Mouse (Mus musculus) stomach, embryonic 14.5 days (tissue): ENCODE data around the gene Ppp1r3c. TPM values are rescaled to one million over a fixed set of nuclear protein-coding genes. Genes with fewer than 3 reads are reported as not detected.
A peak's percentile ranks its signal among the peaks of the same experiment; 100 is the strongest.

ENCODE experiments used
- ATAC-seq: fragments of 200-750 bp; cut with Nextera tagmentation; 2 replicates; pipeline ENCODE4 v1.8.0; 2017; ENCODE audit warnings: low read depth, moderate TSS enrichment; ENCODE audit not compliant: insufficient number of reproducible peaks, insufficient read depth, low FRiP score
- H3K27ac ChIP-seq: fragments of 300-500 bp; sonication (generic); 2 replicates; pipeline ENCODE4 v1.5.1; 2014; ENCODE audit warnings: mild to moderate bottlenecking, low read length, moderate library complexity, mixed read lengths
- H3K27me3 ChIP-seq: fragments of 300-500 bp; sonication (generic); 2 replicates; pipeline ENCODE4 v1.6.1; 2014; ENCODE audit warnings: low read length, control low read depth, mixed read lengths; ENCODE audit not compliant: control insufficient read depth, insufficient read depth
- H3K36me3 ChIP-seq: fragments of 300-500 bp; sonication (generic); 2 replicates; pipeline ENCODE4 v1.6.1; 2014; ENCODE audit warnings: mild to moderate bottlenecking, control low read depth, low read length, moderate library complexity, mixed read lengths; ENCODE audit not compliant: control insufficient read depth, insufficient read depth
- H3K4me1 ChIP-seq: fragments of 300-500 bp; sonication (generic); 2 replicates; pipeline ENCODE4 v1.6.1; 2014; ENCODE audit warnings: low read length, control low read depth, mixed read lengths; ENCODE audit not compliant: control insufficient read depth, insufficient read depth
- H3K4me2 ChIP-seq: fragments of 300-500 bp; sonication (generic); replicated peaks from 2 replicates; pipeline ENCODE4 v1.6.1; 2014; ENCODE audit warnings: low read depth, low read length, control low read depth
- H3K4me3 ChIP-seq: fragments of 300-500 bp; sonication (generic); 2 replicates; pipeline ENCODE4 v1.5.1; 2014; ENCODE audit warnings: low read depth, low read length, control low read depth
- H3K9ac ChIP-seq: fragments of 300-500 bp; sonication (generic); replicated peaks from 2 replicates; pipeline ENCODE4 v1.6.1; 2014; ENCODE audit warnings: low read depth, mild to moderate bottlenecking, control low read depth, low read length, moderate library complexity, mixed read lengths
- H3K9me3 ChIP-seq: fragments of 300-500 bp; sonication (generic); 2 replicates; pipeline ENCODE4 v1.6.1; 2016; ENCODE audit warnings: low read depth, low read length, control low read depth; ENCODE audit not compliant: control insufficient read depth
- WGBS: fragments of 180-500 bp; shearing (Covaris S2); extraction: QIAGEN DNeasy Blood & Tissue Kit; methylation state at CpG from one replicate; pipeline ENCODE4 v1.1.7; 2014; 5-methylcytosine and 5-hydroxymethylcytosine counted together
- polyA plus RNA-seq: library from polyadenylated mRNA; unstranded; fragments of >200 nt; fragmentation: Nextera tagmentation; extraction: Ambion mirVana; gene quantifications from 2 replicates; pipeline ENCODE4 v1.2.1, GENCODE M21; 2014

The Ppp1r3c gene
- polyA plus RNA-seq, 1 experiment from 2014 or later, result 21.9 TPM

DNA sequence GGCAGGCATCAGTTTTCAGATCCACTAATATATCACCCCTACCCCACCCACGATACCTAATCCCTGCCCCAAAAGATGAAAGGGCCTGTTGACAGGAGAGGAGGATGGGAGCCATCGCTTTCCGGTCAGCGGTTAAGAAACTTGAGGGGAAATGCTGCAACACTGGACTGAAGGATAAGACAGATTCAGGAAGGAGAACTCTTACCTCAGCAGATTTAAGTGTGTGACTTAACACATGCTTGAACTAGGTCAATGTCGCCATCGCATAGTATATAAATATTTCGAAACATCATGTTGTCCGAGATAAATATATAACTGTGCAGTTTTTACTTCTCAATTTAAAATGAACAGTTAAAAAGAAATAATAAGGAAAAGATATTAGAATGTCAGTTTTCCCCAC, 31.6 kb upstream of the Ppp1r3c start:
- H3K4me3 ChIP-seq, result no peak overlapping the region
- no peaks in the 10 kb centered on the region for H3K36me3 ChIP-seq
- H3K4me1 ChIP-seq, result no peaks in the 10 kb centered on the region
- no peak overlapping the region for H3K4me2 ChIP-seq
- H3K27me3 ChIP-seq, result no peaks in the 10 kb centered on the region
- 62% methylated on average over 8 of the region's 8 CpGs for WGBS
- no peak for ATAC-seq
- no peak overlapping the region for H3K27ac ChIP-seq
- no peaks in the 10 kb centered on the region for H3K9me3 ChIP-seq
- no peak overlapping the region for H3K9ac ChIP-seq

DNA sequence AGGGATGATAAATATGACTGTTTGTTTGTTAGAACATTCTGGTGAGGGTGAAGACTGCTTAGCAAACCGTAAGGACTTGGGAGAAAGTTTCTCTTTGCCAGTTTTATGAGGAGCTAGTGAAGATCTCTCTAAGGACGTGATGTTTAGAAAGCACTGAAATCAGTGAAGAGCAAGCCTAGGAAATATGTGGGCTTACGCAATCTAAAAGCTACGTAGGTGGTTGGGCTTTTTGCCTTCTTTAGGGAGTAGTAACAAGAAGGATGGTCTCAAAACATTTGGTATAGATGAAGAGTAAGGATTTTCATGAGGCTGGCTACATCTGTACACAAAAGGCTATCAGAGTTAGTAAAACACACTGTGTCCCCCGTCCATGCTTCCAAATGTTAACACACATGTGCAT, 28.0 kb upstream of the Ppp1r3c start:
- no peaks in the 10 kb centered on the region for H3K9me3 ChIP-seq
- no peak overlapping the region for H3K4me3 ChIP-seq
- no peak overlapping the region for H3K9ac ChIP-seq
- no peak overlapping the region for H3K4me2 ChIP-seq
- H3K4me1 ChIP-seq, result no peaks in the 10 kb centered on the region
- no peaks in the 10 kb centered on the region for H3K27me3 ChIP-seq
- WGBS, result 63% methylated on average over 5 of the region's 5 CpGs
- no peak for ATAC-seq
- no peaks in the 10 kb centered on the region for H3K36me3 ChIP-seq
- no peak overlapping the region for H3K27ac ChIP-seq

DNA sequence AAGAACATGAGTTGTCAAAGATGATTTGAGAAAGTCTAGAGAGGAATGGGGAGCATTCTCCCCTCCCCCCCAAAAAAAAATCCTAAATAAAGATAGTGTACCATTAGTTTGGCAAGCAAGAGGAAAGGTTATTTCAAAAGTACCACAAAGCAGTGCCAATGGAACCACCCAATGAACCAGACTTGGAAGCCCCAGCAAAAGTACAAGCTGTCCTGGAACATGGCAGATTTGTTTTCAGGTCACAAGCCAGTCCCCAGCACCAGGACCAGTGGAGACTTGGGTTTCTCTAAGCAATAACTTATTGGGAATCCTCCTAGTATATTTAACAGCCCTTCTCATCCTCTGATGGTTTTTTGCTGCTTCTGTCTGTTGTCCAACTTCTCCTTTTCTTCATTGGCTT, 12.5 kb upstream of the Ppp1r3c start:
- no peaks in the 10 kb centered on the region for H3K9me3 ChIP-seq
- no peaks in the 10 kb centered on the region for H3K27me3 ChIP-seq
- H3K4me3 ChIP-seq, result no peak overlapping the region
- H3K4me1 ChIP-seq, result no peaks in the 10 kb centered on the region
- H3K27ac ChIP-seq, result no peak overlapping the region
- H3K4me2 ChIP-seq, result no peak overlapping the region
- no peak overlapping the region for H3K9ac ChIP-seq
- no peaks in the 10 kb centered on the region for H3K36me3 ChIP-seq
- ATAC-seq, result no peak

DNA sequence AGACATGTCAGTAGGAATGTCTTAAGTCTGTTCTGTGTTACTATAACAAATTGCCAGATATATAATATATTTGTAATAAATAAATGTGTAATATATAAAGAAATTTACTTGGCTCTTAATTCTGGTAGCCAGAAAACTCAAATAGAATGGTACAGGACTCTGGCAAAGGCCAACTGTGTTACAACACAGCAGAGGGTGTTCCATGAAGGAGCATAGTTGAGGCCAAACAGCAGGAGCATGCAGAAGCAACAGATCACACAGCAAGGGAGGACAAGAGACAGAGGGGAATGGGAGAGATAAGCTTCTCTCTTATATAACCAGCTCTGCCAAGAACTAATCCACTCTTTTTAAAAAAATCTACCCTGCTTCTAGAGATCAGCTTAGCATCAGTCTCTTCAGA, 5.9 kb upstream of the Ppp1r3c start:
- no peaks in the 10 kb centered on the region for H3K4me1 ChIP-seq
- no peak for ATAC-seq
- H3K27me3 ChIP-seq, result no peaks in the 10 kb centered on the region
- H3K36me3 ChIP-seq, result no peaks in the 10 kb centered on the region
- H3K4me3 ChIP-seq, result no peak overlapping the region
- no peak overlapping the region for H3K9ac ChIP-seq
- H3K9me3 ChIP-seq, result no peaks in the 10 kb centered on the region
- H3K4me2 ChIP-seq, result no peak overlapping the region
- no peak overlapping the region for H3K27ac ChIP-seq

DNA sequence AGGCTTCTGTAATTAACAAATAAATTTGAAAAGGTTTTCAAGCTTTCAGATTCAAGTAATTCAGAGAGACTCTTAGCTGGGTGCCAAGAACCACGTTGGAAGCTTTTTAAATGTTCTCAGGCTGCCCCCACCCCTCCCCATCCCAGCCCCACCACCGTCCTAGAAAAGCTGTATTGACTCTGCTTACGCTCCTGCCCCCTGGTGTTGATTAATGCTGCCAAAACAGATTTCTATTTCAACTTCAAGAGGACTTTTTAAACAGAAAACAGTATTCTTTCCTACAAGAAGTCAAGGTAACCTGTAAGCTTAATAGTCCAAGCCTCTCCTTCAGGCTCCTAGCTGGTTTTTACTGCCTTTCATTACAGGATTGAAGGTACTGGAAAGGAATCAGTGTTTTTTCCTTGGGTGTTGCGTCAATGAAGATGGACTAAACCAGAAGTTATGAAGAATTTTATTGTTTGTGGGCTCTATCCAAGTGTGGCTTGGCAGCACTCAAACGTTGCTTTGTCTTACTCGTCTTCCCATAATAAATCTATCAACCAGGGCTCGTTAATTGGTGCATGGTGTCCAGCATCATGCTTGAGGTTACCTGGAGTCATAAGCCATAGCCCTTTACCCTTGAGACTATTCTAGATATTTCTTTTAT, 3.2 kb upstream of the Ppp1r3c start:
- Histone ChIP-seq H3K4me2 (no peak overlapping the region), H3K27ac (no peak overlapping the region), H3K9ac (no peak overlapping the region), H3K4me3 (no peak overlapping the region), H3K36me3 (no peaks in the 10 kb centered on the region), H3K4me1 (0 out of 2 replicates have a peak, but pooled peaks cover 3% of the 10 kb centered on the region), H3K27me3 (no peaks in the 10 kb centered on the region), H3K9me3 (no peaks in the 10 kb centered on the region)
- WGBS, result 59% methylated on average over 7 of the region's 7 CpGs
- no peak for ATAC-seq

DNA sequence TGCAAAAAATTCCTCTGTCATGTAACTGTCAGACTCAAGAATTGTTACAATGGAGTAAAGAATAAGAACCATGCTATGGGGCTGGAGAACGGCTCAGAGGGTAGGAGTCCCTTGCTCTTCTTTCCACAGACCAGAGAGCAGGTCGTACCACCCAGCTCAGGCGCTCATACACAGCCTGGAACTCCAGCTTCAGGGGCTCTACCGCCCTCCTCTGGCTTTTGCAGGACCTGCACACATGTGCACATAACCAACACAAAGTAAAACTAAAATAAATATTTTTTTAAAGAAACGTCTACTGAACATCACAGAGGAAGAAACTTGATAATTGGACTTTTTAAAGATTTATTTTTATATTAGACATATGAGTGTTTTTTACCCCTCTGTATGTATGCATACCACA, 1.6 kb upstream of the Ppp1r3c start:
- no peak overlapping the region for H3K4me2 ChIP-seq
- H3K36me3 ChIP-seq, result peaks cover 6% of the 10 kb centered on the region; the same call in 1 of the 2 replicates
- no peak overlapping the region for H3K9ac ChIP-seq
- no peak overlapping the region for H3K4me3 ChIP-seq
- no peaks in the 10 kb centered on the region for H3K9me3 ChIP-seq
- WGBS, result 77% methylated on average over 5 of the region's 5 CpGs
- 0 out of 2 replicates have a peak, but pooled peaks cover 3% of the 10 kb centered on the region for H3K4me1 ChIP-seq
- no peaks in the 10 kb centered on the region for H3K27me3 ChIP-seq
- ATAC-seq, result no peak
- no peak overlapping the region for H3K27ac ChIP-seq

DNA sequence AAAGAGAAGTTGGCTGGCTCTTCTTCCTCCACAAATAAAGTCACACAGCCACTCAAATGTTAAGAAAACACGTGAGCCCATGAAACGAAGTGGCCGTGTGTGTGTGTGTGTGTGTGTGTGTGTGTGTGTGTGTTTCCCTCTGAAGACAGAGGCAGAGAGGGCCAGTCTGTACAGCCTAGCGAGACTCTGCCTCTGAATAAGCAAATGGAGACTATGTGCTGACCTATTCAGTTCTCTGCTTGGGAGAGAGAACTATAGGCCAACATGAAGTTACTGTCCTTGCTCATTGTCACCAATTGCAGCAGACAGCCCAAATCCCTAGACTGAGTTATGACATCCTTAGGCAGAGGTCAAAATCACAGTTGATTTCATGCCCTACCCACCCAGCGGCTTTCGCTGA, 634 bp upstream of the Ppp1r3c start:
- Histone ChIP-seq H3K9me3 (no peaks in the 10 kb centered on the region), H3K27me3 (no peaks in the 10 kb centered on the region), H3K27ac (peak overlapping the region; percentile 91; the same call in 1 of the 2 replicates), H3K9ac (peak overlapping the region; percentile 47; the same call in 1 of the 2 replicates), H3K4me1 (0 out of 2 replicates have a peak, but pooled peaks cover 3% of the 10 kb centered on the region), H3K4me3 (peak overlapping the region; percentile 48), H3K36me3 (peaks cover 6% of the 10 kb centered on the region; the same call in 1 of the 2 replicates), H3K4me2 (peak overlapping the region; percentile 60)
- ATAC-seq, result peak; percentile 64; the same call in 1 of the 2 replicates
- WGBS, result 22% methylated on average over 6 of the region's 6 CpGs

DNA sequence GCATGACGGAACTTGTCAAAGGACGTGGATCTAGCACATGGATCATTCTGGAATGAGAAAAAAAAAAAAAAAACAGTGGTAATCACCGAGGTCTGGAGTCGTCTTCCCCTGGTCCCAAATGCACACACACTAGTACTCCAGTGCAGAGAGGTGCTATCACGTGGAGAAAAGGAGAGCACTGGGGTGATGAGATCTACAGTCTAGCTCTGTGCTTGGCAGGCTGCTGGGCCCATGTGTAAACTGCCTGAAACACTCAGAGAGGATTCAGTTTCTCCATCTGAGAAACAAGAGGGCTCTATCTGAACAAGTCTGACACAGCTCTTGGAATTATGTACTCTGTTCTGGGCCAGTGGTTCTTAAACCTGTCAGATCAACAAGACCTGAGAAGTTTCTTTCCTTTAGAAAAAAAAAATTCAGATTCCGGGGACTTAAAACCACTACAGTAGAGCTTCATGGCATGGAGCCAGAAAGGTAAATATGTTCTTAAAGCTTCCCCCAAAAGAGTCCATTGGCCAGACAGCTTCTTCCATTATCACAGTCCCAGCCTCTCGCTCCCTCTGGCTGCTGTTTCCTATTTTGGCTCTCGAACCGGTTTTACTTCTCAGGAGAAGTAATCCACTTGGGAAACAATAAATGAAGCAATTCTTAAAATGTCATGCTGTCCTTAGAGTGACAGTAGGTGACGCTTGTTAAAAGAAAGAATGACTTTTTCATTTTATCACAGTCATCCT, 2.0 kb downstream of the Ppp1r3c start:
- H3K27ac ChIP-seq, result peak overlapping the region; percentile 40; the same call in 1 of the 2 replicates

More for the DNA sequence above, 2.0 kb downstream of the Ppp1r3c start:
- no peak for ATAC-seq
- H3K4me3 ChIP-seq, result no peak overlapping the region; the same call in 1 of the 2 replicates
- no peak overlapping the region for H3K9ac ChIP-seq
- 0 out of 2 replicates have a peak, but pooled peaks cover 3% of the 10 kb centered on the region for H3K4me1 ChIP-seq
- peaks cover 6% of the 10 kb centered on the region; the same call in 1 of the 2 replicates for H3K36me3 ChIP-seq
- WGBS, result 60% methylated on average over 10 of the region's 10 CpGs
- H3K9me3 ChIP-seq, result no peaks in the 10 kb centered on the region
- no peaks in the 10 kb centered on the region for H3K27me3 ChIP-seq
- H3K4me2 ChIP-seq, result peak overlapping the region; percentile 60
